Mouse (Mus musculus) layer of hippocampus, postnatal 14 days (tissue): ENCODE data around the gene Tex36. TPM values are rescaled to one million over a fixed set of nuclear protein-coding genes. Genes with fewer than 3 reads are reported as not detected.

ENCODE experiments used
- total RNA-seq, 2 experiments: library from RNA; stranded (reverse); gene quantifications; 2 replicates each; pipeline ENCODE4 v1.2.3; 2021

Gene Tex36
- total RNA-seq, 2 experiments from 2014 or later: not detected

Other genes with a start within 250 kb of the Tex36 start
- gene Edrf1, start 35.4 kb upstream of the Tex36 start, total RNA-seq: 10 to 100 TPM; 27.8 to 29.4 TPM
- not detected for gene Mmp21, start 77.9 kb upstream of the Tex36 start, total RNA-seq
- gene Bccip, start 107.2 kb upstream of the Tex36 start, total RNA-seq: 10 to 100 TPM; 56.1 to 64.7 TPM
- 10 to 100 TPM; 19.8 to 20.8 TPM for gene Uros, start 107.9 kb upstream of the Tex36 start, total RNA-seq
- gene Fank1, start 174.7 kb upstream of the Tex36 start, total RNA-seq: 1 to 10 TPM; 2.3 to 2.7 TPM
- gene Dhx32, start 180.6 kb upstream of the Tex36 start, total RNA-seq: 10 to 100 TPM; 46.9 to 49.3 TPM